Mouse (Mus musculus) neural tube, embryonic 12.5 days (tissue): ENCODE measurements at regions not wholly inside any gene's neighbourhood (a gene's known extent, or its start where the extent isn't known, plus 50 kb on each side); places are given as distances from the start of the nearest gene placed in this dataset.

ENCODE experiments used
- ATAC-seq: fragments of 200-750 bp; cut with Nextera tagmentation; 2 replicates; pipeline ENCODE4 v1.8.0; 2017; ENCODE audit warnings: low read depth, mild to moderate bottlenecking, moderate TSS enrichment, moderate library complexity; ENCODE audit not compliant: low FRiP score
- H3K27ac ChIP-seq: fragments of 300-500 bp; sonication (generic); 2 replicates; pipeline ENCODE4 v1.5.1; 2016
- H3K27me3 ChIP-seq: fragments of 300-500 bp; sonication (generic); replicated peaks from 2 replicates; pipeline ENCODE4 v1.6.1; 2016; ENCODE audit warnings: mild to moderate bottlenecking
- H3K36me3 ChIP-seq: fragments of 300-500 bp; sonication (generic); 2 replicates; pipeline ENCODE4 v1.6.1; 2016; ENCODE audit warnings: mild to moderate bottlenecking
- H3K4me1 ChIP-seq: fragments of 300-500 bp; sonication (generic); 2 replicates; pipeline ENCODE4 v1.6.1; 2016
- H3K4me2 ChIP-seq: fragments of 300-500 bp; sonication (generic); replicated peaks from 2 replicates; pipeline ENCODE4 v1.6.1; 2016; ENCODE audit warnings: mild to moderate bottlenecking
- H3K4me3 ChIP-seq: fragments of 300-500 bp; sonication (generic); 2 replicates; pipeline ENCODE4 v1.5.1; 2016
- H3K9ac ChIP-seq: fragments of 300-500 bp; sonication (generic); 2 replicates; pipeline ENCODE4 v1.6.1; 2016; ENCODE audit warnings: mild to moderate bottlenecking
- H3K9me3 ChIP-seq: fragments of 300-500 bp; sonication (generic); 2 replicates; pipeline ENCODE4 v1.6.1; 2016; ENCODE audit warnings: mild to moderate bottlenecking
- WGBS: fragments of 180-500 bp; shearing (Covaris S2); methylation state at CpG from one replicate; pipeline ENCODE4 v1.1.7; 2016; 5-methylcytosine and 5-hydroxymethylcytosine counted together

DNA sequence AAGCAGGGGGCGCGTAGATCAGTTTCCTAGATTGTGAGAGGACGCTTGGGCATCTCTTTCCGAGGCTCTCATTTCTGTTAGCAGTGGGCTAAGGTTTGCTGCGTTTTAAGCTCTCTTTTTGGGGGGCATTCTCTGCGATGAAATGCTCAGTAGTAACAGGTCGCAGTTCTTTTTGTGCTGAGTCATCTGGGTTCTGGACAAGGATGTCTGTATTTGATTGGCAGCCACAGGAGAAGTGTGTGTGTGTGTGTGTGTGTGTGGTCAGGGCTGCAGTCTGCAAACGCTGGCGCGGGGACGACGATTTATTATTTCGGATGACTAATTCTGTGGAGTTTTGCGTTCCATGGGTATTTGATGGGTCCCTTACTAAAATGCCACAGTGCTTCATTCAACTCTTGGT is 789.1 kb downstream of the Robo1 start:
- WGBS, result 8% methylated on average over 14 of the region's 14 CpGs
- Histone ChIP-seq H3K4me2 (peak overlapping the region; percentile 45), H3K9me3 (no peaks in the 10 kb centered on the region), H3K9ac (no peak overlapping the region), H3K4me1 (peaks cover 19% of the 10 kb centered on the region), H3K27me3 (no peaks in the 10 kb centered on the region), H3K4me3 (no peak overlapping the region), H3K27ac (no peak overlapping the region), H3K36me3 (no peaks in the 10 kb centered on the region)
- ATAC-seq, result no peak; the same call in 1 of the 2 replicates

DNA sequence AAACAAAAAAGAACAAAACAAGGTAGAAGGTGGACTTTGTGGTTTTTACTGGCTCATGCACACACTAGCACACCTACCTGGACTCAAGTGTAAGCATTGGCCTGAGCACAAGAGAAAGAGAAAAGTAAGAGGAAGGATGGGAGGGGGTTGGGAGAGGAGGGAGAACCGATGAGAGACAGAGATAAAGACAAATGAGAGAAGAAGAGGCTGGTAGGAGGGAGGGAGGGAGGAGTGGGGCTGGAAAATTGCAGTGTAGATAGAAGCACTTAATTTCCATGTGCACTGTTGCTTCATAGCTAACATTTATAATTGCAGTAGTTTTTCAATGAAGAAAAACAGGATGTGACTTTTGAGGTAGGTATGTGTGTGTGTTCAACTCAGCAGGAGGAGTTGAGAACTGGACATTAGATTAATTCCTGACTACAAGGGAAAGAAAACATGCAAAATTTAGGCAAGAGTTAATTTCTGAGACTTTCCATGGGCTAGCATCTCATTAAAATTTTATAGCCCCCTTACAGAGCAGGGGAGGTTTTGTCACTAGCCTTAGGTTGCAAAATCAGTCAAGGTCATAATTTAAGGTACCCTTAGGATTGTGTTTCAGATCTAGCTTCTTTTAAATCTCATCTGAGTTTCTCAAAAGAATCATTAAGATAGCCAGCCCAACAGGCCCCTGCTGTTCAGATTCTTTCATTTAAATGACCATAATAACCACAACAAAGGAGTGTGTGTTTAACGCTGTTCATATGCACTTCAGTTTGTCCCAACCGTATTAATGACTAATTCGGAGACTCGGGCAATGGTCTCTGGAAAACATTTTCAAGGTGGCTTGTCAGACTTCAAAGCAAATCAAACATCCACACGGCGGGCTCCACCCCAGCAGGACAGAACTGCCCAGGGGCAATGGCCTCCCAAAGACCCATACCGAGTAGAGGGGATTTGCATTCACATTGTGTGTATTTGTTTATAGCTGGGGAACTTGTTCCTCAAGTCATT is 788.3 kb downstream of the Robo1 start:
- Histone ChIP-seq H3K4me2 (peak overlapping the region; percentile 45), H3K27me3 (no peaks in the 10 kb centered on the region), H3K27ac (no peak overlapping the region), H3K9ac (no peak overlapping the region), H3K9me3 (no peaks in the 10 kb centered on the region), H3K4me3 (no peak overlapping the region), H3K4me1 (peaks cover 19% of the 10 kb centered on the region), H3K36me3 (no peaks in the 10 kb centered on the region)
- 4% methylated on average over 8 of the region's 8 CpGs for WGBS
- ATAC-seq, result peak; percentile 75
